Mouse (Mus musculus): ENCODE results near the gene Gpx3. TPM values are rescaled to one million over a fixed set of nuclear protein-coding genes. Genes with fewer than 3 reads are reported as not detected.
A peak's percentile ranks its signal among the peaks of the same experiment; 100 is the strongest.
"Not testable (repeated sequence)": the region's sequence is repeated elsewhere in the genome, so short reads cannot be mapped to it uniquely, and the experiment has no call there.

The Gpx3 gene
- polyA plus RNA-seq, 1 experiment from 2014 or later: 535 TPM

DNA sequence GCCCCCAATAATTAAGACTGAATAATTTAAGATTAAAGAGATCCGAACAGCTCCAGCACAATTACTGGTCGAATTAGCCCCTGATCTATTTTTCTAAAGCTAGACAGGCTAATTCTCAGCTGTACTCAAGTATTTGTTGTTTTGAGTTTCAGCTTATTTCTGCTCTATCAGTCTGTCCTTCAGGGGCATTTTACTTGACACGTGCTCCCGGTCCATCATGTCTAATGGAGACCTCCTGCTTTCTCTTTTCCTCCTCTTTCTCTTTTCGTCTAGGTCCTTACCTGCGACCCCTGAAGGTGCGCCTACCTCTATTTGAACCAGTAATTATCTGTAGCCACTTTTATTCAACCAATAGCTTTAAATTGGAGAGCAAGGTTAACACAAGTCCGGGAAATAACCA lies 52.5 kb downstream of the Gpx3 start:
- WGBS: 82% methylated on average over 8 of the region's 8 CpGs
- no peak for TF ChIP-seq CTCF (IDR thresholded peaks at IDR 0.05)
- TF ChIP-seq EP300 (IDR thresholded peaks at IDR 0.05): no peak
- DNase-seq (ENCODE audit: low spot score) (no peak), ATAC-seq (no peak)
- H3K36me3 ChIP-seq (ENCODE audit: insufficient read depth, low read length): no peaks in the 10 kb centered on the region
- no peaks in the 10 kb centered on the region for H3K9me3 ChIP-seq (ENCODE audit: low read length)
- H3K27me3 ChIP-seq (replicated peaks; ENCODE audit: insufficient read depth, low read length): no peaks in the 10 kb centered on the region
- H3K27ac ChIP-seq (ENCODE audit: low read length): no peak overlapping the region
- no peak overlapping the region for H3K9ac ChIP-seq (replicated peaks; ENCODE audit: low read depth)
- H3K4me2 ChIP-seq (replicated peaks; ENCODE audit: low read depth, low read length): no peak overlapping the region; the same call in 1 of the 2 replicates
- H3K4me1 ChIP-seq (ENCODE audit: insufficient read depth, low read depth, low read length): no peaks in the 10 kb centered on the region
- H3K4me3 ChIP-seq (ENCODE audit: low read depth, low read length): no peak overlapping the region

DNA sequence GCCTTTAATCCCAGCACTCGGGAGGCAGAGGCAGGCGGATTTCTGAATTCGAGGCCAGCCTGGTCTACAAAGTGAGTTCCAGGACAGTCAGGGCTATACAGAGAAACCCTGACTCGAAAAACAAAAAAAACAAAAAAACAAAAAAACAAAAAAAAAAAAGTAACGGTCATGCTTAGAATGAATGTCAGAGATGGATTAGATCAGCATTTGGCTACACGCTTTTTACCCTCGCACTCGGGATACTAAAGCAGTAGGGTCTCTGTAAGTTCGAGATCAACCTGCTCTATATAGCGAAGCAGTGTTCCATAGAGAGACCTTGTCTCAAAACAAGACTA lies 53.1 kb downstream of the Gpx3 start:
- WGBS: 37% methylated on average over 10 of the region's 10 CpGs

GRCm38 (mm10) chr11:54955735-54956480 lies 53.7 kb downstream of the Gpx3 start:
- 5% methylated on average over 57 of the region's 59 CpGs for WGBS
- H3K27ac ChIP-seq (ENCODE audit: low read length): peak overlapping the region; percentile 93
- no peaks in the 10 kb centered on the region for H3K36me3 ChIP-seq (ENCODE audit: insufficient read depth, low read length)
- H3K4me2 ChIP-seq (replicated peaks; ENCODE audit: low read depth, low read length): peak overlapping the region; percentile 59
- no peak for TF ChIP-seq EP300 (IDR thresholded peaks at IDR 0.05)
- TF ChIP-seq CTCF (IDR thresholded peaks at IDR 0.05): peak; percentile 25
- H3K4me3 ChIP-seq (ENCODE audit: low read depth, low read length): peak overlapping the region; percentile 65
- no peaks in the 10 kb centered on the region for H3K4me1 ChIP-seq (ENCODE audit: insufficient read depth, low read depth, low read length)
- peak overlapping the region; percentile 80 for H3K9ac ChIP-seq (replicated peaks; ENCODE audit: low read depth)
- DNase-seq (ENCODE audit: low spot score) (peak; percentile 97), ATAC-seq (peak; percentile 97)
- no peaks in the 10 kb centered on the region for H3K27me3 ChIP-seq (replicated peaks; ENCODE audit: insufficient read depth, low read length)
- no peaks in the 10 kb centered on the region for H3K9me3 ChIP-seq (ENCODE audit: low read length)

More for the DNA sequence above, 53.1 kb downstream of the Gpx3 start:
- Histone ChIP-seq H3K27ac (ENCODE audit: low read length) (peak overlapping the region; percentile 93; the same call in 1 of the 2 replicates), H3K4me2 (replicated peaks; ENCODE audit: low read depth, low read length) (peak overlapping the region; percentile 59), H3K4me3 (ENCODE audit: low read depth, low read length) (peak overlapping the region; percentile 65), H3K9ac (replicated peaks; ENCODE audit: low read depth) (peak overlapping the region; percentile 80)
- H3K36me3 ChIP-seq (ENCODE audit: insufficient read depth, low read length); ATAC-seq; DNase-seq (ENCODE audit: low spot score); H3K4me1 ChIP-seq (ENCODE audit: insufficient read depth, low read depth, low read length); H3K9me3 ChIP-seq (ENCODE audit: low read length); H3K27me3 ChIP-seq (replicated peaks; ENCODE audit: insufficient read depth, low read length): not testable (repeated sequence)

DNA sequence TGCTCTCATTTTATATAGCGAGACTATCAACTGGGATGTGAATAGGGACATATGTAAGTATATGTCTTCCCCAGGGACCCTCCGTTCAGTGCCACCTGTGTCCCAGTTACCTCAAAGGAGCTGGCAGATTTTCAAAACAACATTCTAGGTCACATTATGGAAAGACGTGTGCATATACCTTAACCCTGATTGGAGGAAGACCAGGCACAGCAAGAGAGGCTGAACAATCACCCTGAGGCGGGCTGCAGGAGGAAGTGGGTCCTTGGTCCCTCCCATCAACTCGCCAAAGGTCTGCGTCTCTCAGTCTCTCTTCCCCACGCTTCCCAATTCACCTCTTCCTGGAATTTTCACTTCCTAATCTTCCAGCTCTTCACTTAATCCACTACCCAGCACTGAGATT lies 54.7 kb downstream of the Gpx3 start:
- TF ChIP-seq CTCF (IDR thresholded peaks at IDR 0.05): no peak
- no peak for TF ChIP-seq EP300 (IDR thresholded peaks at IDR 0.05)
- H3K27me3 ChIP-seq (replicated peaks; ENCODE audit: insufficient read depth, low read length): no peaks in the 10 kb centered on the region
- WGBS: 60% methylated on average over 7 of the region's 7 CpGs
- ATAC-seq (no peak), DNase-seq (ENCODE audit: low spot score) (no peak)
- no peaks in the 10 kb centered on the region for H3K4me1 ChIP-seq (ENCODE audit: insufficient read depth, low read depth, low read length)
- H3K9ac ChIP-seq (replicated peaks; ENCODE audit: low read depth): no peak overlapping the region
- H3K4me2 ChIP-seq (replicated peaks; ENCODE audit: low read depth, low read length): no peak overlapping the region
- no peaks in the 10 kb centered on the region for H3K9me3 ChIP-seq (ENCODE audit: low read length)
- H3K36me3 ChIP-seq (ENCODE audit: insufficient read depth, low read length): no peaks in the 10 kb centered on the region
- no peak overlapping the region for H3K27ac ChIP-seq (ENCODE audit: low read length)
- no peak overlapping the region for H3K4me3 ChIP-seq (ENCODE audit: low read depth, low read length)

- not testable (repeated sequence) for H3K36me3 ChIP-seq (ENCODE audit: insufficient read depth, low read length); H3K27me3 ChIP-seq (replicated peaks; ENCODE audit: insufficient read depth, low read length); H3K9ac ChIP-seq (replicated peaks; ENCODE audit: low read depth); DNase-seq (ENCODE audit: low spot score); H3K27ac ChIP-seq (ENCODE audit: low read length); H3K4me1 ChIP-seq (ENCODE audit: insufficient read depth, low read depth, low read length); H3K9me3 ChIP-seq (ENCODE audit: low read length); H3K4me2 ChIP-seq (replicated peaks; ENCODE audit: low read depth, low read length); ATAC-seq; H3K4me3 ChIP-seq (ENCODE audit: low read depth, low read length)
- WGBS: 81% methylated on average over 3 of the region's 3 CpGs
Measured at GRCm38 (mm10) chr11:54957708-54958107, 55.5 kb downstream of the Gpx3 start.

GRCm38 (mm10) chr11:54958571-54959073 lies 56.4 kb downstream of the Gpx3 start:
- TF ChIP-seq EP300 (IDR thresholded peaks at IDR 0.05) (peak; percentile 23; the same call in 1 of the 2 replicates), CTCF (IDR thresholded peaks at IDR 0.05) (no peak)
- DNase-seq (ENCODE audit: low spot score): peak; percentile 64
- WGBS: 20% methylated on average over 3 of the region's 3 CpGs
- peak overlapping the region; percentile 55; the same call in 1 of the 2 replicates for H3K27ac ChIP-seq (ENCODE audit: low read length)
- ATAC-seq: peak; percentile 27
- no peaks in the 10 kb centered on the region for H3K9me3 ChIP-seq (ENCODE audit: low read length)
- no peaks in the 10 kb centered on the region for H3K36me3 ChIP-seq (ENCODE audit: insufficient read depth, low read length)
- no peak overlapping the region for H3K9ac ChIP-seq (replicated peaks; ENCODE audit: low read depth)
- no peaks in the 10 kb centered on the region for H3K27me3 ChIP-seq (replicated peaks; ENCODE audit: insufficient read depth, low read length)
- no peak overlapping the region for H3K4me2 ChIP-seq (replicated peaks; ENCODE audit: low read depth, low read length)
- H3K4me1 ChIP-seq (ENCODE audit: insufficient read depth, low read depth, low read length): no peaks in the 10 kb centered on the region
- no peak overlapping the region for H3K4me3 ChIP-seq (ENCODE audit: low read depth, low read length)

Other genes starting within 250 kb of the Gpx3 start
- gene Cdc42se2, start 114.8 kb upstream of the Gpx3 start, polyA plus RNA-seq (2015; fragmentation: Nextera tagmentation; extraction: Ambion mirVana): 56.3 and 62.5 TPM in 2 replicates
- 2.3 and 3.1 TPM in 2 replicates for gene Lyrm7, start 41.5 kb upstream of the Gpx3 start, polyA plus RNA-seq (2015; fragmentation: Nextera tagmentation; extraction: Ambion mirVana)
- gene Hint1, start 36.1 kb upstream of the Gpx3 start, polyA plus RNA-seq (2015; fragmentation: Nextera tagmentation; extraction: Ambion mirVana): 500 and 528 TPM in 2 replicates
- 17.6 and 22.7 TPM in 2 replicates for gene Tnip1, start 60.5 kb downstream of the Gpx3 start, polyA plus RNA-seq (2015; fragmentation: Nextera tagmentation; extraction: Ambion mirVana)
- 228 and 265 TPM in 2 replicates for gene Anxa6, start 131.0 kb downstream of the Gpx3 start, polyA plus RNA-seq (2015; fragmentation: Nextera tagmentation; extraction: Ambion mirVana)
- 1.4 and 1.8 TPM in 2 replicates for gene Ccdc69, start 175.7 kb downstream of the Gpx3 start, polyA plus RNA-seq (2015; fragmentation: Nextera tagmentation; extraction: Ambion mirVana)
- 23.6 and 26.6 TPM in 2 replicates for gene Gm2a, start 195.7 kb downstream of the Gpx3 start, polyA plus RNA-seq (2015; fragmentation: Nextera tagmentation; extraction: Ambion mirVana)
- 0.07 TPM in 1 of 2 replicates, not detected in the other for gene Slc36a3, start 249.3 kb downstream of the Gpx3 start, polyA plus RNA-seq (2015; fragmentation: Nextera tagmentation; extraction: Ambion mirVana)